Mouse (Mus musculus) retina, postnatal 7 days (tissue): ENCODE measurements at regions not wholly inside any gene's neighbourhood (a gene's known extent, or its start where the extent isn't known, plus 50 kb on each side); places are given as distances from the start of the nearest gene placed in this dataset.

Experiments used
- DNase-seq: peaks from one replicate; pipeline ENCODE4 v3.0.0-alpha.2; 2012; ENCODE audit warnings: low read depth, low spot score

- DNase-seq: no peak
Observed at GRCm38 (mm10) chr3:115462623-115463022, 252.2 kb downstream of the S1pr1 start.
